Mouse (Mus musculus) C2C12 (cell line): ENCODE results near the gene Hvcn1.

Experiments
- CEBPB ChIP-seq: IDR thresholded peaks from one replicate; pipeline ENCODE4 v1.6.1; 2011; ENCODE audit warnings: low read depth, mild to moderate bottlenecking, control low read depth, moderate library complexity
- CTCF ChIP-seq: IDR thresholded peaks from one replicate; pipeline ENCODE4 v1.5.1; 2011; ENCODE audit not compliant: control insufficient read depth, insufficient read depth, insufficient read length
- FOSL1 ChIP-seq: IDR thresholded peaks from one replicate; pipeline ENCODE4 v1.8.0; 2011; ENCODE audit warnings: mild to moderate bottlenecking, low read length; ENCODE audit not compliant: poor library complexity, insufficient read depth, severe bottlenecking
- MAX ChIP-seq: IDR thresholded peaks from one replicate; pipeline ENCODE4 v1.6.1; 2011; ENCODE audit warnings: mild to moderate bottlenecking, control low read depth
- MYOD1 ChIP-seq: IDR thresholded peaks from one replicate; pipeline ENCODE4 v1.6.1; 2011; ENCODE audit warnings: low read depth; ENCODE audit not compliant: control insufficient read depth, insufficient read length
- USF1 ChIP-seq: IDR thresholded peaks from one replicate; pipeline ENCODE4 v1.6.1; 2011; ENCODE audit warnings: low read depth, mild to moderate bottlenecking, control low read depth, moderate library complexity

DNA sequence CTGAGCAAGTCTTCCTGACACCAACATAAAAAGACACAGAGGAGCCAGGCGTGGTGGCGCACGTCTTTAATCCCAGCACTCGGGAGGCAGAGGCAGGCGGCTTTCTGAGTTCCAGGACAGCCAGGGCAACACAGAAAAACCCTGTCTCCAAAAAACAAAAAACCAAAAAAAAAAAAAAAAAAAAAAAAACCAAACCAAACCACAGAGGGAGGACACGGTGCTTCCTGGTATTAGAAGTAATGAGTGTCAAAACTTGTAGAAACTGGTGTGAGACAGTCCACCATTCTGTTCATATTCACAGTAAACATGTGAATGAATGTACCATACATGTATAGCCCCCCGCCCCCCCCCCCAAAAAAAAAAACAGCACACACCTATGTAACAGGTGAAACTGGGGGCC, 30.6 kb upstream of the Hvcn1 start:
- TF ChIP-seq CTCF (no peak), MAX (no peak), MYOD1 (no peak), CEBPB (no peak), USF1 (no peak), FOSL1 (no peak)
